Mouse (Mus musculus) T-helper 1 cell (primary cell): Measurements from ENCODE around the gene Gab1.

Experiments
- in situ Hi-C: fragments of 300-600 bp; cut with MboI, MseI; formaldehyde crosslinking; loops from one replicate; pipeline ENCODE4 v1.15.1; 2025; ENCODE audit warnings: high pct_unique_total_duplicates

Gene Gab1

DNA sequence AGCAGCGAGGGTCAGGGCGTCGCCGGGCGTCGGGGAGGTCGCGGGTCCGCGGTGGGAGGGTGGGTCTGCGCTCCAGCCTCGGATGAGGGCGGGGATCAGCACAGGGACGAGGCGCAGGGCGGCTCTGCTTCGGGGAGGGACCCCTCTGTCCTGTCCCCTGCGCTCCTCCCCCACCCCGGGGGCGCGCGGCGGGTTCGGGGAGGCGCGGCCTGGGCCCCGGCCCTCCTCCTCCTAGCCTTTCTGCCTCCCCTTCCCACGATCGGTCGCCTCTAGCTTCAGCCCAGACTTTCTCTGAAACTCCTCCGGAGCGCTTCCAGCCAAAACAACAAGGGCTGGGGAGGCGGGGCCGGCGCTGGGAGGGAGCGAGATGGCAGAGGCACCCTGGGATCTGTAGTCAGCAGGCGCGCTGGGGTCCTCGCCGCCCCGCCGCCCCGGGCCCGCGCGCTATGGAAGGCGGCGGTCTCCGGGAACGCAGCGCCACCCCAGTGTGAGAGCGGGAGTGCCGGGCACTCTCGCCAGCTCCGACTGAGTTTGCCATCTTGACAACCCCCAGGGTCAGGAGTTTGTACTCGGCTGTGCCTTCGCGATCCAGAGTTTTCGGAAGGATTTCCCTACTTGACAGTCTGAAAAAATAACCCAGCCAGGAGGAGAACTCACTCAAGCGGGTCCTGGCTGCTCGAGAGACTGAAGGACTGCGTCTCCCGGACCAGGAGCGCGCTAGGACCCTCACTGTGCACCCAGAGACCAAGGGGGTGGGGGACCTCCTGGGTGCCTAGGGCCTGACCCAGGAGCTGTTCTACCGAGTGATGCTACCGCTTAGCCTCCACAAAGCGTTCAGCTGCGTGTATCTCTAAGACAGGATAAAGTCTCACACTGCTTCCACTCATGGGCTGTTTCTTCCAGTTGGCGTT is at the start of gene Gab1:
TSS of gene Gab1 (minus strand) at position 324 of the 911 bp plus-strand sequence.
- in situ Hi-C loops: no loop called here

DNA sequence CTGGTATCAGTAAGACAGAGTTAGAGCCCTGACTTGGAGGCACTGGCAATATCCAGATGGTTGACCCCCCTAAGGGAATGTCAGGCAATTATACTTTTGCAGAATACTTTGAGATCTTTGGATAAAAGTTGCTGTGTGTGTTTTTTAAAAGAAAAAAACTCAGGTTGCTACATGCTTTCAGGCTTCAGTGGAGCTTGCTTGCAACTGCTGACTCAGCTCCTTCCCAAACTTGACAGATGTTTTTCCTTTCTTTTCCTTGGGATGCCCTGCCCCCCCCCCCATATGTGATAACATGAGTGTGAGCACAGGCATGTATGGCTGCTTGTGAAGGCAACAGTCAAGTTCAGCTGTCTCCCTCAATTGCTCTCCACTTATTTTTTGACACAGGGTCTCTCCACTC is 48.5 kb upstream of the Gab1 start:
- in situ Hi-C loops: no loop called here

DNA sequence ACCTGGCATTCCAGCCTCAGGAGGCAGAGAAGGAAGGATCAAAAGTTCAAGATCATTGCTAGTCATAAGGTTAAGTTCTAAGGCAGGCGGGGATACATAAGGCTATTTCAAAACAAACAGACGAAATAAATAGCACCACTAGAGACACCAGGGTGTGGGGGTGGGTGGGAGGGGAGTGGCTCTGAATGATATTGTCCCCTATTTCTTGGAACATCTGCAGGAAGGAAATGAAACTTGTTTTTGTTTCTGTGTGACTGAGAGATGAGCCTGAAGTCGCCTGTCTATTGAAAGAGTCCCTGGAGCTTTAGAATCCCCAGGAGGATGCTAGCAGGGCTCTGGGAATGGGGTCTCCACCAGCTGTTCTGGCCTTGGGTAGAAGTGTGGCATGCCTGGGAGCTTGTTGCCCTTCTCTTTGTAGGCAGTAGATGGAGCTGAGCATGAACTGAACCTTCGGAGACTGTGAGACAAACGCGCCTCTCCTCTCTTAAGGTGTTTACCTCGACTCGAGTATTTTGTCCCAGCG is 43.5 kb upstream of the Gab1 start:
- in situ Hi-C loops: no loop called here

DNA sequence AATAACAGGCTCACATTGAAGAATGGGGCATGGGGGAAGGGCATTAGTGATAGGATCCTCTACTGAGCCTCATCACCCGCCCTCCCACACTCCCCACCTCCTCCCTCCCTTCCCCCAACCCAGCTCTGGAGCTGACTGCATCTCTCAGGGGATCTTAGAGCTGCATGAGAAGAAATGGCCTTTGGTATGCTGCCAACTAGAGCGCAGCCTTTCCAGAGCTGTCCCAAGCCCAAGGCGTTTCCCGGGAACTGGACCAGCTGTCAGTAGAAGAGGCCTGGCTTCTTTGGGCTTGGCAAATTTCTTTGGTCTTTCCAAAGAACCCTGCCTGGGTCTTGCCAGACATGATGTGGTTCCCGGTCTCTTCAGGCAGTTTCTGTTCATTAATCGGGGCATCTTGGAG is 42.3 kb upstream of the Gab1 start:
- in situ Hi-C loops: no loop called here

DNA sequence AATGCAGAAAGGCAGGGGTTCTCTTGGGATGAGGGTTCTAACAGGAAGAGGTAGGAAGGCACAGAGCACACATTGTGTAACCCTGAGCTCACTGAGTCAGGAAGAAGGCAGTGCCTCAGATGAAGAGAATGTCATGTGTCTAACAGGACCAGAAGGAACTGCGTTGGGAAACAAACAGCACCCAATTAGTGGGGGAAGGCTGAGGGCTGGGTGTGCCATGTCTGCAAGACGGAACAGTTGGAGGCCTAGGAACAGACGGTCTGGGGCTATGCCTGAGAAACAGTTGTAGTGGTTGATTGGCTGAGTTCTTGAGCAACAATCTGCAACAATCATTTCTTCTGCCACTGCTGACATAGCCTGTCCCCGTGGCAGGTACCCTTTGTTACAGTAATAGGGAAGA is 38.8 kb upstream of the Gab1 start:
- in situ Hi-C loops: no loop called here

DNA sequence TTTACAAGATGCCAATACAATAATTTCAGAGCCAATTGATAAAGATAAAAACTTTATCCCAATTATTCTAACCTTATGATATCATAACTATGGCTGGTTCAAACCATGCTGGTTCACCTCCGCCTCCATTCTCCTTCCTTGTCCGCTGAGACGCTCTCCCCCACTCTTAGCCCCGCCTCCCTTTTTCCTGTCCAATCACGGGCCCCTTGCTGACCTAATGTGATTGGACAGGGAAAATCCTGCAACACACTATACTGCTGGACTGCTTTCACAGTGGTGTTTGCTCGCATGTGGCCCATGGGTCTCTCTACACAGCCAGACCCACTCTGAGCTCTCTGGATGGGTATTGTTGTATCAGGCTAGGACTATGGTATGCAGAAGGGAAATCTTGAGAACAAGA is 38.2 kb upstream of the Gab1 start:
- in situ Hi-C loops: no loop called here

DNA sequence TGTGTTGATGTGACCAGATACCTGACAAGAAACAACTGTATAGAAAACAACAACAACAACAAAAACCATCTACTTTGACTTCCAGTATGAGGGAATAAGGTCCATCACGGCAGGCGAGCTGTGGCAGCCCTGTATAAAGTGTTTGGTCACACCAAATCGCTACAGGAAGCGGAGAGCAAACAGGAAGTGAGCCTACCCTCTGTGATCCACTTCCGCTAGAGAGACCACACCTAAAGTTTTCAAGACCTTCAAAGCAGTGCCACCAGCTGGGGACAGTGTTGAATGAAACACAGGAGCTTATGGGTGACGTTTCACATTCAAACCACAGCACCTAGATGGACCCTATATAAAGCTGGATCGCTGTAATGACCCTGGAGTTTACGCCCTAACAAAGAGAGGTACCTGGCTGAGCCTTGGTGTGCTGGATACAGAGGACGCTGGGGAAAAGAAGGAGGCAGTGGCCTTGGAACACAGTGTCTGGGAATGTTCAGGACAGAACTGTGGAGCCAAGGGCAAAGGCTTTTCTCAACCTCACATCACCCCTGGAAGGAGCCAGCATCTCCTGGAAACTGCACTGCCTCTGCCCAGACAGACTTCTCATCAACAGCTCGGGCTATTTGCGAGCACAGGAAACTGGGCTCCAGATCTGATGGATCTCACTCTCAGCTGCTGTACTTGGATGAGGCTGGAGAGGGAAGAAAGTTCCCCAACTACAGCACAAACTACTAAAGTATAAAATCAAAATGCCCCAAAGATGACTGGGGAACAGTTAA is 36.3 kb upstream of the Gab1 start:
- in situ Hi-C loops: no loop called here

DNA sequence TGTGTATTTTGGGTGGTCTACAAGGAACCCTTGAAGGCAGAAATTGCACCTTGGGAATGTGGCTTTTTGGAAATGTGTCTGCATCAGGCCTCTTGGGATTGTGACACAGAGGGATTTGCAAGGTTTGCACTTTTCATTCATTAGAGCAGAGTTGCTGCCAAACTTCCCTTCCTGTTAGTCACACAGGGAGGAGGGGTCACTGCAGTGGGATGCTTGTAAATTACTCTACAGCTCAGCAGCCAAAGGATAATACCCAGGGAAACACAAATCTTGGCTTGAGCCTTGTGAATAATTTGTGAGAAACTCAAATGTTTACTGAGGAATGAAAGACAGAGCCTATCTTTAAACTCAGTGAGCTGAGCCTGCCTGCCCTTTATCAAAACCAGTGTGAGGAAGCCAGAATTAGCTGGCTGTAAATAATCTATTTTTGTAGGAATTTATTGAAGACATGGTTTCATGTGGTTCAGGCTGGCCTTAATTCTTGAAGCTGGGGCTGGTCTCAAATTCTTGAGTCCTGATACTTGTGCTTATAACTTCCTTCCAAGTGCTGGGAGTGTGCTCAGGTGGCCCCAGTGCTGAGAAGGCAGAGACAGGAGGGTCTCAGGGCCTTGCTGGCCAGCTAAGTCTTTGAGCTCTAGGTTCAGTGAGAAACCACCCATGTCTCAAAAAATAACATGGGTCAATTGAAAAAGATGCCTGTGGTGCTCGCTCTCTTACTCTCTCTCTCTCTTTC is 32.9 kb upstream of the Gab1 start:
- in situ Hi-C loops: no loop called here

DNA sequence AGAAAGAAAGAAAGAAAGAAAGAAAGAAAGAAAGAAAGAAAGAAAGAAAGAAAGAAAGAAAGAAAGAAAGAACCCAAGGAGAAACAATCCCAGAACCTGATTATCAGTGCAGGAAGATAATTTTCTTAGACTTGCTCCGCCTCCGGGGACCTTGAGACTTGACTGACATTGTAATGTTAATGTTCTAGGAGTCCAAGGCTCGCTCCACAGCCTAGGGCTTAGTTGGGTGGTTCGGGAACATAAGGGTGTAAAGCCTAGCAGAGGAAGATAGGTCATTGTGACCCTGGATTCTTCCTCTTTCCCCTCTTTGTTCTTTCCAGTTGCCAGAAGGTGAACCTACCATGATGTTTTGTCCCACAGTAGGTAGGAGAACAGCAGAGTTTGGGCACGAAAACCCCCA is 31.1 kb upstream of the Gab1 start:
- in situ Hi-C loops: no loop called here

DNA sequence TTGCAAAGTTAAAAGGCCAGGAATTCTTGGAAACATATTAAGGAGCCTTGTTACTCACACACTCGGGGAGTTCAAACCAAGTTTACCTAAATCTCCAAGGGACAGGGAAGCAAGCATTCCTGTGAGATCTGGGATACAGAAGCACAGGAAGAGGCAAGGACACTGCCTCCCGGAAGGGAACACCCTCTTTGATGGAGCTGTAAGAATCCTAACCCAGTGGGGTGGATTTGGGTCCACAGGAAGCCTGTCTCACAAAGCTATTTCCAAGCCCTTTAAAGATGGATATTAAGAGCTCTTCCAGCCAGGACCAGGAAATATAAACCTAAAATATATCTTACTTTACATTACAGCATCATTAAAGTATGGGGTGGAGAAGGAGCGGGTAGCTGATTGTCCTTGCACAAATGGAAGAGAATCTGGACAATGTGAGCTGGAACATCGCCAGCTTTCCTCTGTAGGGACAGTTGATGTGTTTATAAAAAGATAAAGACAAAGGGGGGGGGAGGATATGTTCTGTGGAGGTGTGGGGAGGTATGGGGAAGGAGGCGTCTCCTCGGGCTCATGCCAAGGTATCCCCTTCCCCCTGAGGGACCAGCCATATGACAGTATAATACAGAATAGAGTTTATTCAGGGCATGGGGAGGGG is 28.1 kb upstream of the Gab1 start:
- in situ Hi-C loops: no loop called here

DNA sequence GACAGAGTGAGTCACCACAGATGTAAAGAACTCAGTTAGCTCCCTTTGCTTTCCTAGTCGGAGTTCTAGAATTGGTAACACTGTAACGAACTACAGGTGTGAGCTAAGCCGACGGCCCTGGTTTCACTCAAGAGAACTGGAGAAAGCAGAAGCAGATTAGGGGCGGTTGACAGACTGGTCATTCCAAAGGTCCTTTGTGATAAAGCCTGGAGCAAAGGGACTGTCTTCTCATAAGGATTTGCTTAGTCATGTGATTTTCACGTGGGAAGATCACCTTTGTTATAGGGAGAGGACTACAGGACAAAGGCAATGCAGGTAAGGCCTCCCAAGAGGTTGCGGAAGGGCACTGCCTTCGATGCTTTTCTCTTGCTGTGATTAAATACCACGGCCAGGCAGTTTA is 22.0 kb upstream of the Gab1 start:
- in situ Hi-C loops: no loop called here

DNA sequence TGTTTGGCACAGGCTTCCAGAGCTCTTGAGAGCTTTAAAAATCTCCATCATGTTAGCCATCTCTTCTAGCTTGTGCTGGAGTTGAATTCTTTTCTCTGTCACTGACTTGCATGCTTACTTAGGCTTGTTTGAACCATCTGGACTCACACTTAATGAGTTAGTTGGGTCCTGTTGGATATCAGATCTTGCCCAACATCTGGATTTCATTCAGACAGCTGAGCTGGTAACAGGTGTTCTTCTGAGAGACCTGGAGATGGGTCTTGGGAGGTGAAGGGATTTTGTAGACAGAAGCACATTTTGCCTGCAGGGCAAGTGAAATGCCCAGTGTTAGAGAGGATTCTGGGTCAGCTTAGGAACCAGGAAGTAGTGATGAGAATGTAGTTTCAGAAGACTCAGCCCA is 19.0 kb upstream of the Gab1 start:
- in situ Hi-C loops: no loop called here

DNA sequence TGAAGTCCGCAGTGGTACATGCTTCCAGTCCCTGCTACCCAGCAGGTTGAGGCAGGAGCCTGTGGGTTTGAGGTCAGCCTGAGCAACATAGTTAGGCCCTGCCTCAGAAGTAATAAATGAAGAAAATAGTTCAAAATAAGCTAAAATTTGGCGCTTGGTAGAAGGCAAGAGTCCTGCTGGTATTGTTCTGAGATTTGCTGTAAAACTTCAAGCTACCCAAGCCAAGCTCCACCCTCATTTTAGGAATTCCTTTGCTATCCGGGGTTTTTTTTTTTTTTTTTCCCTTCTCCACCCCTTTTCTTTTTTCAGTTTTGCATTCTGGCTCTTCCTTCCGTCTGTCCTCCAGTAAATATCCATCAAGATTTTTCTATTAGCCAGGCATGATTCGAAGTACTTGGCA is 15.7 kb upstream of the Gab1 start:
- in situ Hi-C loops: no loop called here

DNA sequence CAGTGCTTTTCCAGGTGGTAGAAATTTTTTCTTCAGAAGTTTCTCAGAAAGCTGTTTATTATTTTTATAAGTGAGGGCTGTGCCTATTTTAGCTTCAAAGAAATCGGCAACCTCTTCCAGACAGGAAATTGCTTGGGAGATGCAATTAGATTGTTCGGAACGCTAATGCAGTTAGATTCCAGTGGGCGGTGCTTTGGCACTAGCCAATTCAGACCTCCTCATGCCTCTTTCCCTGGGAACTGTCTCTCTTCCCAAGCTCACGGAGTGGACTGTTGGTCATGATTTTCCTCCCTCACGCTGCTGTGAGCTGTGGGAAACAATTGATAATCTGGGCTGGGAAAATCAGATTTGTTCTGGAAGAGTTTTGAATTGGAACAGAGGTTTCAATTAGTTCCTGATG is 15.1 kb upstream of the Gab1 start:
- in situ Hi-C loops: no loop called here

DNA sequence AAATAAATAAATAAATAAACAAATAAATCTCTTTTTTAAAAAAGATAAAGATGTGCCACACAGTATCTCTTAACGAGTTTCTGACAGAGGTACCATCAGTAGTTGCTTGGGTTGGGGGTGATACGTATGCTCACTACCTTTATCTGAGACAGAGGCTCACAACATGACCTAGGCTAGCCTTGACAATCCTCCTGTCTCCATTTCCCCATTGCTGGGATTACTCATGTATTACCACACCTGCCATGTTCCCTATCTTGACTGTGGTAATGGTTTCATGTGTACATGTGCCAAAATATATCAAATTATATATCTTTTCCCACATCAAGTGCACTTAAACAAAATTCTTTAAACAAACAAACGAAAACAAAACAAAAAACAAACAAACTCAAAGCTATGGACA is 14.2 kb upstream of the Gab1 start:
- in situ Hi-C loops: no loop called here

DNA sequence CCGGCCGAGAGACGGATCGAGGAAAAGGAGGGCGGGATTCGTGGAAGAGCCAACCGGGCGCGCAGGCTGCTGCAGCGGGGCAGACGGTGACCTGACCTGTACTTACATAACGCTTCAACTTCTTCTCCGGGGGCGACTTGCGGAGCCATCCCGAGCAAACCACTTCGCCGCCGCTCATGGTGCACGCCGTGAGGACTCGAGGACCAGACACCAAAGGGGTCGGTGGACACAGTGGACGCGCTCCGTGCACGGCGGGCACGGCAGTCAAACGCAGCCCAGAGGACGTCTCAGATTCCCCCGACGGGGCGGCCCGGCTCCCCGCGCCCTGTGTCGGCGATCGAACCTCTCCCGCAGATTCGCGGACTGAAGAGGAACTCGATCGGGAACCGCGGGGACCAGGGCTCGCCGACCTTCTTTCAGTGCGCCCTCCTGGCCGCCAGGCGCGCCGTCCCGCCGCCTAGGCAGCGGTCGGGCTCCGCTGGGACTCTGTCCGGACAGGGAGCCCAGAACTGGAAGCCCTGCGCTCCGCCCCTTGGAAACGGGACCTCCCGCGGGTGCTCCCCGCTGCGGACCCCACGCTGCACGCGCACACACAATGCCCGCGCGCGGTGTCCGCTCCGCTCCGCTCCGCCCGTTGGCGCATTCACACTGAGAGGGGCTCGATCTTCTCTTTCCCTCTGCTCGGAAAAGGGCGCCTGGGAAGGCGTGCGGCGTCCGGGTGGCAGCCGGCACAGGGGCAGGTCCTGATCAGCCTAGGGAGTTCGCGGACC is 708 bp downstream of the Gab1 start:
- in situ Hi-C loops: no loop called here

DNA sequence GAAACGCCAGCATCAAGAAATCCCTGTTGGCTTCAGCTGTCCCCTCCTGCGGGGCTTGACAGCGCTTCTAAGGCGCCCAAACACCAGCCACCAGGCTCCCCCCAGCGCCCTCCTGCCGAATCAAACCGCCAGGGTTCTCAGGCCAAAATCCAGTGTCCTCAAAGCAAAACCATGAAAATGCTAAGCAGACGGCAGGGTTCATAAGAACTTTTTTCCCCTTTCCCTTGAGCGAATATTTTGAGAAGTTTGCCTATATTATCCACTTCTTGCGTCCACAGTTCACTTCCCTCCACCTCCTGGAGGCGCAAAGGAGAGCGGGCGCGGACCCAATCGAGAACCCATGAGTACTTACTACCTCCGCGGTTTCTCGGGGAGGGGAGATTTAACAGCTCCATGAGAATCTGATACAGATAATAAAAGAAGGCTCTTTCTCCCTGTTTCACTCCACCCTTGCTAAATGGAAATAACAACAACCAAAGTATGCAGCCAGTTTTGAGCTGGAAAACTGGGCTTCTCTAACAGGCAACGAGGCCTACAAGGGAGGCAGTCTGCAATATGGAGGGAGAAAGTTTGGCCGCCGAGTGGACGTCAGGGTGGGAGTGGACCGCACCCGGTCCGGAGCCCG is 1.4 kb downstream of the Gab1 start:
- in situ Hi-C loops: no loop called here

DNA sequence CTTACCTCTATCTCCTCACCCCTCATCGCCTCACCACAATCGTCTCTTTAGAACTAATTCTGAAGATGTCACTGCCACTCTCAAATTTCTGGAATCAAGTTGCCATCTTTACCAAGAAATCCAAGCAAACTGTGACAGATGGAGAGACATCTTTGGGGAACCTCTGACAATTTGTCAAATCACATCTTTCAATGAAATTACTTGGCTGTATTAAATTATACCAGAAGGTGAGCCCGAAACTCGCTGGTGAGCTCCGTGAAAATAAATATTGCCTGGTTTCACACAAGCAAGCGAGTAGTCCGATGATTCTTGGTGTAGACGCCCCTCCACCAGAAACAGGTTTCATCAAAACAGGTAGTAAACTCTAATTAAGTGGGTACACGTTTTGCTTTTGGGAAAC is 2.2 kb downstream of the Gab1 start:
- in situ Hi-C loops: no loop called here

DNA sequence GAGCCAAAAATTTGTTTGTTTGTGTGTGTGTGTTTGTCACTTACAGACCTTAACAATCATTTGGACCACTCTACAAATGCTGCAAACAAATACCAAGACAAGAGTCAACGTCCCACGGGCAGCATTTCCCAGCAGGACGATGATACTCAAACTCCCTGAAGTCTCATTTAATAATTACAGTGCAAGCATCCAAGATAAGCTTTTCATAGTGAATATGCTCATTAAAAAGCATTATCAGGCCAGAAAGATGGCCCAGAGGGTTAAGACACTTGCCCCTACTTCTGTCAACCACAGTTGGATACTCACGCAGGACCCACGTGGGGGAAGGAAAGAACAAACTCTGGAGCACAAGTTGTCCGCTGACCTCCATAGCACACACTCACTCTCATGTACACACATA is 4.8 kb downstream of the Gab1 start:
- in situ Hi-C loops: no loop called here

DNA sequence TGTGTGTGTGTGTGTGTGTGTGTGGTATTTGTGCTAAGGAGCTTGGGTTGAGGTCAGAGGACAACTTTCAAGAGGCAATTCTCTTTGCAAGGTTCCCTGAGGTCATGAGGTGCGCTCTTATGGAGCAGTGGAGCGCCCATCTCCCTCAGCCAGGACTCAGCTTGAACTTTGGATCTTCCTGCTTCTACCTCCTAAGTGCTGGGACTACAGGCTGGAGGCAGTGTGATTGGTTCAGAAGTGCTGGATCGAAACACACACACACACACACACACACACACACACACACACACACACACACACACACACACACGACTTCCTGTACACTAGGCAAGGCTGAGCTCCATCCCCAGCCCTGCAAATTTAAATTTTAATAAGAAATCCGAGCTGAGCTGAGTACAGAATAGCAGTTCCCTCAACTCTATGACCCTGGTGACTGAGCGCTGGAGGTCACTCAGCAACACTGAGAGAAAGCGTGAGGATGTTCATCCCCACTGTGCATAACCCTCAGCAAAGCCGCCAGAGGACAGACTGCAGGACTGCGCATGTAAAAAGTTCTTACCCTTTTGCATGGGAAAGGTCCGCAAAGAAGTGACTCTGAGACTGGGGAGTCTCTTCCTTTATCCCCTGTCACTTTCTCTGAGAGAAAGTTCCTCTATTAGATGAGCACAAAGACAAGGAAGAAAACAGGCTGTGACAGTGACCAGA is 6.4 kb downstream of the Gab1 start:
- in situ Hi-C loops: no loop called here
